Mouse (Mus musculus): Measurements from ENCODE around the gene Pld5.

The Pld5 gene

GRCm38 (mm10) chr1:176274667-176275610, at the start of gene Pld5:
TSS of gene Pld5 (minus strand) at chr1:176275312.
- DNase-seq = peak; percentile 75

GRCm38 (mm10) chr1:176315063-176315462, 40.0 kb upstream of the Pld5 start:
- no peak for DNase-seq

DNA sequence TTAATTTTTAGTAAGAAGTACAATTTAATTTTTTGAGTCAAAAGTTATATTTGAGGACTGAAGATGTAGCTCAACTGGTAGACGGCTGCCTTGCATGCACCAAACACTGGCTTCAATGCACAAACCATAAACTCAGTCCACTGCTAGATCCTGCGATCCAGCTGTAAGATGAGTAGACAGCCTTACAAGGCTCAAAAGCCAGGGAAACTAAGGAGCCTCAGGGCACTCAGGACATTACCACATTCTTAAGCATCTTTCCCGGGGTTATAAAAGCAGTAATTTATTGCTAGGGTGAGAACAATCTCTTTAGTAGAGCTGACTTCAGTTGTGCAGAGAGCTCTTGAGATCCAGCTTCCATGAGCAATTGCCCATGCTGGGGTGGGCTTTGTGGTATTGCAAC, 35.1 kb upstream of the Pld5 start:
- DNase-seq = no peak

GRCm38 (mm10) chr1:176289396-176289795, 14.3 kb upstream of the Pld5 start:
- no peak for DNase-seq

DNA sequence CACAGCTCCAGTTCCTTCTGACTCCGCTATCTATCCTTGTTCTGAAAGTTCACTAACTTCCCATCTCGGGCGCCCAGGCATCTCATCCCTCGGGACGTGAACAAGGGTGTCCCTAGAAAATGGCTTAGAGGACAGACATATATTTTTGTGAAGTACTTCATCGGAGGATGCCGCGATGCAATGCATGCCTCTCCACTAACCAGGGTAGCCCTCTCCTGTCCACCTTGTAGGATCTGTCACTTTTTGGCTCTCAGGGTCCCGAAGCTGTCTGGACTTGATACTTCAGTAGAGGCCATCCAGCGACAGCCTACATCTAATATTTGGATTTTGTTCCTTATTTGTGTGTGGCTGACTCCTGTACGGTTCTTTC, 484 bp upstream of the Pld5 start:
- DNase-seq = no peak

GRCm38 (mm10) chr1:176248717-176249030, 26.4 kb downstream of the Pld5 start:
- no peak for DNase-seq

- DNase-seq = no peak
Measured at GRCm38 (mm10) chr1:176247885-176248716, 27.0 kb downstream of the Pld5 start.

- no peak for DNase-seq
Measured at GRCm38 (mm10) chr1:176239199-176239598, 35.9 kb downstream of the Pld5 start.

GRCm38 (mm10) chr1:176223794-176224193, 51.3 kb downstream of the Pld5 start:
- DNase-seq = no peak

GRCm38 (mm10) chr1:176223196-176223595, 51.9 kb downstream of the Pld5 start:
- peak; percentile 83 for DNase-seq

DNA sequence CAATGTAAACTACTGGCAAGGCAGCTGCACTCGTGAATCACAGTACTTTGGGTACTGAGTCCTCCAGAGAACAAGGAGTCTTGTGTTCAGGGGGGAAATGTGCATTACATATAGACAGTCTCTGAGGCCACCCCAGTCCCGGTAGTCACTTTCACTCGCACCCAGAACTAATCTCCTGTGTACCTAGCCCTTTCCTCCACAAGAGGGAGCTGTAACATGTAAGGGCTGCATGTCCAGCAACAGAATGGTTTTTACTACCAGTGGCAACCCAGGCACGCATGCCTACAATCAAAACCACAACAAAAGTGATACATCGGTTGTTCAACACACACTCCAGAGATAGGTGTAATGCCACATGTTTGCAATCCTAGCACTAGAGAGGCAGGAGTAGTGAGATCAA, 56.9 kb downstream of the Pld5 start:
- no peak for DNase-seq

GRCm38 (mm10) chr1:176213645-176214221, 61.4 kb downstream of the Pld5 start:
- peak; percentile 30 for DNase-seq

DNA sequence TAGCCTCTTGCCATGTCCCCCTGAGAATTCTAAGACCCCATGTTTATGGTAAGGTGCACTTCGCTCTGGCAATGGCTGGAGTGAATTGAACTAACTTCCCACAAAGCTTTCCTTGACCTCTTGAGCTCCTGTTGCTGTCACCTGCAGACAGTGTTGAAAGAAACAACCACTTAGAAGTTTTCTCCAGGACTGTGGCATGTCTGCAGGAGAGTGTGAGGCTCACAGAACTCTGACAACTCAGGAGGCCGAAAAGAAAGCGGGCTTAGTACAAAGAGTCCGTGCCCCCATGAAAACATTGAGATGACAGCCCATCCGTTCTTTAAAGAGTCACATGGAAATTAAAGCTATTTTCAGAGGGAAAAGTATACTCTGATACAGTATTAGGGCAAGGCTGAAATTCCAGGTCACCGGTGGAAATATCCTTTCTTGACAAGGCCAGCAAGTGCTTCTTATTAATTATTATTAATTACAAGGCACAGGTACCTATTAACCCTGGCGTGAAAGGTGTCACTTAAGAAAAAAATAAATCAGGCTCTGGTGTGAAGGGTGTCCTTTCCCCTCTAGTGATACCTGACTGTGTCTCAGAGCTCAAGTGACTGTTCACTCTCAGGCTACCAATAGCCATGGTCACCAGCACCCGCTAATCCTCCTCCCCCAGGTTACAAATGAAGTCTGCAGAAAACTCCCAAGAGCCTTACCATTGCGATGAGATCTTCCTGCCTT, 62.0 kb downstream of the Pld5 start:
- peak; percentile 3 for DNase-seq

- no peak for DNase-seq
Measured at GRCm38 (mm10) chr1:176210803-176211202, 64.3 kb downstream of the Pld5 start.

DNA sequence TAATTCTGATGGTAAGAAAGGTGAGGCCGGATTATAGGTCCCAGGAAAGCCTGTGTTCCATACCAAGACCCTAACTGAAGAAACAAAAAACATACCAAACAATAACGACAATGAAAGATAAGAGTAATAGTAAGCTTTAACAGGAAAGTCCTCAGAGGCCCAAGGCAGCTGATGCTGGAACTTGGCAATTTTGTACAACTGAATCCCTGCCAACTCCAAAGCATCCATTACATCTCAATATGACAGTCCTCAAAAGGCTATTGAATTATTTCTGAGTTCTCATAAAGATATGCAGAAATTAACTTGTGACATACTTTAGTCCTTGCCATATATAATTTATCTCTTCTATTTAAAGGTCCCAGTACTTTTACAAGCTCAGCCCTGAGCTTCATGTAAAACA, 67.1 kb downstream of the Pld5 start:
- DNase-seq = no peak

DNA sequence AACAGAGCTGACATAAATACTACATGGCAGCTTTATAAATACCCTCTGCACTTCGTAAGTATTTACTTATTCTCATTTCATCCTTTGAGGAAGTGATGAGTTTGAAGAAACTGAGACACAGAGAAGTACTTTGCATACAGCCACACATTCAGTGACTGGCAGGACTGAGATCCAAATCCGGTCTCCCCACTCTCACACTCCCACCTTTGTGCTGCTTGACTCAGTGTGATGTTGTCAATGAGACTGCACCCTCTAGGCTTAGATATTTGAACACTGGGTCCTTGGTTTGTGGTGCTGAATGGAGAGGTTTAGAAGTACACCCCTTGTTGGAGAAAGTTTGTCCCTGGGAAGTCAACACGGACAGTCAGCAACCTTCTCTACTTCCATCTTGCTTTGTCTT, 72.8 kb downstream of the Pld5 start:
- no peak for DNase-seq

- DNase-seq = no peak
Measured at GRCm38 (mm10) chr1:176197036-176197766, 77.9 kb downstream of the Pld5 start.

- no peak for DNase-seq
Measured at GRCm38 (mm10) chr1:176196341-176196740, 78.8 kb downstream of the Pld5 start.

DNA sequence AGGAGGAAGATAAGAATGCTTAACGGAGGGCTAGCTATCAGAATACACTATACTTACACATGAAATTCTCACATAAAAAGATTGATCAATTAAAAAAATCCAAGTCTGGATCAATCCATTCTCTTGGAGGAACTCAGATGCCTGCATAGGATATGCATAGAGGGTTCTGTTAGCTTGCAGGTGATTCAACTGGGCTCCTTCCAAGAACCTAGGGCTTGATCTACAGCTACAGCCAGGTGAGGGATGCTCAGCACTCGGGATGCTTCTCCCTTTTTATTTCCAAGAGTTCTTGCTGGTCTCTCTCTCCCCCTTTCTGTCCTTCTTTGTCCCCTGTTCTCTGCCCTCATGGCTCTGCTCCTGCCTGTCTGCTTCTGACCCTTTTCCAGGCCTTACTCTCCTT, 80.4 kb downstream of the Pld5 start:
- no peak for DNase-seq

- DNase-seq = no peak
Measured at GRCm38 (mm10) chr1:176183991-176184390, 91.1 kb downstream of the Pld5 start.

- DNase-seq = no peak
Measured at GRCm38 (mm10) chr1:176174971-176175370, 100.1 kb downstream of the Pld5 start.

DNA sequence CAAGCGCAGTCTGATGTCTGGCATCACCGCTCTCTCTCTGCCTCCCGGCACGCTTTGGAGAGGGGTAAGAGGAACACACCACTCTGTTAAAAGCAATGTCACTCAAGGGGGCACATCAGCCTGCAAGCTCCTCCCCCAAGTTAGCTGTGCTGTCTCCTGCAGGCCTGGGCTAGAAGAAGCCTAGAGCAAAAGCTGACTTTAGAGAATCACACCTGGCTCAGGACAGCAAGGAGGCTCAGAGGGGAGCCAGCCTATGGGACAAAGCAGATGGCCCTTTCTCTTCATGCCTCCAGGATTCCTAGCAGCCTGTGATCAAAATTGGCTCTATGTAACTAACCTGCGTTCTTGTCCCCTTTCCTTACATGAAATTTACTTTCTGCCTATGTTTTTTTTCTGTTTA, 107.3 kb downstream of the Pld5 start:
- DNase-seq = no peak

Measured in embryo, embryonic 11 days (tissue).